Mouse (Mus musculus) stomach, embryonic 15.5 days (tissue): ENCODE measurements around the gene Eed. TPM values are rescaled to one million over a fixed set of nuclear protein-coding genes. Genes with fewer than 3 reads are reported as not detected.
A peak's percentile ranks its signal among the peaks of the same experiment; 100 is the strongest.
"Not testable (repeated sequence)": the region's sequence is repeated elsewhere in the genome, so short reads cannot be mapped to it uniquely, and the experiment has no call there.

Experiments
- ATAC-seq: fragments of 200-750 bp; cut with Nextera tagmentation; 2 replicates; pipeline ENCODE4 v1.8.0; 2017; ENCODE audit warnings: low read depth, moderate number of reproducible peaks, moderate TSS enrichment; ENCODE audit not compliant: insufficient read depth, low FRiP score
- H3K27ac ChIP-seq: fragments of 300-500 bp; sonication (generic); 2 replicates; pipeline ENCODE4 v1.5.1; 2015; ENCODE audit warnings: mild to moderate bottlenecking, inconsistent platforms
- H3K27me3 ChIP-seq: fragments of 300-500 bp; sonication (generic); replicated peaks from 2 replicates; pipeline ENCODE4 v1.6.1; 2015; ENCODE audit warnings: inconsistent platforms
- H3K36me3 ChIP-seq: fragments of 300-500 bp; sonication (generic); 2 replicates; pipeline ENCODE4 v1.6.1; 2015; ENCODE audit warnings: inconsistent platforms
- H3K4me1 ChIP-seq: fragments of 300-500 bp; sonication (generic); 2 replicates; pipeline ENCODE4 v1.6.1; 2015; ENCODE audit warnings: inconsistent platforms
- H3K4me2 ChIP-seq: fragments of 300-500 bp; sonication (generic); 2 replicates; pipeline ENCODE4 v1.6.1; 2015; ENCODE audit warnings: mild to moderate bottlenecking, inconsistent platforms
- H3K4me3 ChIP-seq: fragments of 300-500 bp; sonication (generic); replicated peaks from 2 replicates; pipeline ENCODE4 v1.5.1; 2015; ENCODE audit warnings: inconsistent platforms
- H3K9ac ChIP-seq: fragments of 300-500 bp; sonication (generic); 2 replicates; pipeline ENCODE4 v1.6.1; 2015; ENCODE audit warnings: inconsistent platforms
- H3K9me3 ChIP-seq: fragments of 300-500 bp; sonication (generic); 2 replicates; pipeline ENCODE4 v1.6.1; 2016; ENCODE audit warnings: inconsistent platforms
- WGBS: fragments of 180-500 bp; shearing (Covaris S2); methylation state at CpG from one replicate; pipeline ENCODE4 v1.1.7; 2015; 5-methylcytosine and 5-hydroxymethylcytosine counted together
- polyA plus RNA-seq: library from polyadenylated mRNA; unstranded; fragments of >200 nt; fragmentation: Nextera tagmentation; extraction: Ambion mirVana; gene quantifications from 2 replicates; pipeline ENCODE4 v1.2.1, GENCODE M21; 2015

Eed gene
- polyA plus RNA-seq, 1 experiment from 2014 or later: 68.5 TPM

GRCm38 (mm10) chr7:90006667-90007653, 26.2 kb upstream of the Eed start:
- Histone ChIP-seq H3K9ac (no peak overlapping the region), H3K27ac (no peak overlapping the region), H3K27me3 (no peaks in the 10 kb centered on the region), H3K4me1 (no peaks in the 10 kb centered on the region), H3K4me2 (no peak overlapping the region), H3K36me3 (no peaks in the 10 kb centered on the region), H3K4me3 (no peak overlapping the region), H3K9me3 (no peaks in the 10 kb centered on the region)
- 57% methylated on average over 8 of the region's 8 CpGs for WGBS
- no peak for ATAC-seq

DNA sequence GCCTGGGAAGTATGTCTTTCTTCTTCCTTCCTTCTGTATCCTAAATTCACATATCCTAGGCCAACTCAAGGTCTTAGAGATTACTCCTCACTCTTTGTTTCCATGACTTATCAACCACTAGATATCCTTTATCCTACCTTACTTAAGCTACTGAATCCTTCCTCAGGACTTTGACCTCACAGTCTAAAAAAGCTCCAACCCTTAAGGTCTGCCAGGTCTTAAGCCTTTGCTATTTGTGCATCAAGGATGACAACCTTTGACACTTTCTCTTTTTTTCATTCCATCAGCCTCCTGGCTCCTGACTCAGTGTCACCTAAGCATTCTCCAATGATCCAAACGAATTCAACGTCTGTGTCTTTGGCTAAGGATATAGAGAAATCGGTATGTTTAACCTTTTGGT, 24.0 kb upstream of the Eed start:
- 89% methylated on average over 3 of the region's 3 CpGs for WGBS
- no peak overlapping the region for H3K4me3 ChIP-seq
- no peaks in the 10 kb centered on the region for H3K4me1 ChIP-seq
- no peak for ATAC-seq
- no peak overlapping the region for H3K9ac ChIP-seq
- no peaks in the 10 kb centered on the region for H3K36me3 ChIP-seq
- no peaks in the 10 kb centered on the region for H3K27me3 ChIP-seq
- no peak overlapping the region for H3K4me2 ChIP-seq
- H3K9me3 ChIP-seq: no peaks in the 10 kb centered on the region
- no peak overlapping the region for H3K27ac ChIP-seq

DNA sequence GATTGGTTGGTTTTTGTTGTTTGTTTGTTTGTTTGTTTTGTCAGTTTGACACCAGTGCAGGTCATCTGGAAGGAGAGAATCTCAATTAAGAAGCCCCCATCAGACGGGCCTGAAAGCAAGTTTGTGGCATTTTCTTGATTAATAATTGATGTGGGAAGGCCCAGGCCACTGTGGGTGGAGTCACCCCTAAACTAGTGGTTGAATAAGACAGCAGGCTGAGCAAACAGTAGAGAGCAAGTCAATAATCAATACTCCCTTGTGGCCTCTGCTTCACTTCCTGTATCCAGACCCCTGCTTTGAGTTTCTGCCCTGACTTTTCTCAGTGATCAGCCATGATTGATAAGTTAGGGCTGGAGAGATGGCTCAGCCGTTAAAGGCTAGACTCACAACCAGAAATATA, 21.6 kb upstream of the Eed start:
- H3K4me1 ChIP-seq: no peaks in the 10 kb centered on the region; the same call in 1 of the 2 replicates
- H3K27ac ChIP-seq: no peak overlapping the region
- H3K36me3 ChIP-seq: no peaks in the 10 kb centered on the region
- 45% methylated on average over 2 of the region's 2 CpGs for WGBS
- no peak overlapping the region for H3K9ac ChIP-seq
- H3K4me2 ChIP-seq: no peak overlapping the region
- ATAC-seq: no peak
- H3K9me3 ChIP-seq: no peaks in the 10 kb centered on the region
- H3K4me3 ChIP-seq: no peak overlapping the region
- H3K27me3 ChIP-seq: no peaks in the 10 kb centered on the region

DNA sequence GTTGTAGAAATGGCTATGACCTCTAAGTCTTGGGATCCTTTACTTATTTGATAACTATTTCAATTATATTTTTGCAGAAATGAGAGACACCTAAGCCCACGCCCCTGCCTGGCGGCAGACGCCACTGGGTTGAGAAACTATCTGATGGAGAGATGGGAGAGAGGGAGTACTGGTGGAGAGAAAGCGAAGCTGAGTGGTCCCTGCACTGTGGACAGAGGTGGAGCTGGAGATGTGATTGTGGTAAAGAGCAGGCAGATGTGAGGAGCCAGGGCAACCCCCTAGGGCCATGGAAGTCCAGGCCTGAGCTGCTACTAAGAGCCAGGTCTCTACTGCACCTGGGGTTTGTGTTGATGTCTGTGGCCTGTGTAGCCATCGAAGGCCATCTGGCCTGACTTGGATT, 18.7 kb upstream of the Eed start:
- WGBS: 97% methylated on average over 5 of the region's 5 CpGs

DNA sequence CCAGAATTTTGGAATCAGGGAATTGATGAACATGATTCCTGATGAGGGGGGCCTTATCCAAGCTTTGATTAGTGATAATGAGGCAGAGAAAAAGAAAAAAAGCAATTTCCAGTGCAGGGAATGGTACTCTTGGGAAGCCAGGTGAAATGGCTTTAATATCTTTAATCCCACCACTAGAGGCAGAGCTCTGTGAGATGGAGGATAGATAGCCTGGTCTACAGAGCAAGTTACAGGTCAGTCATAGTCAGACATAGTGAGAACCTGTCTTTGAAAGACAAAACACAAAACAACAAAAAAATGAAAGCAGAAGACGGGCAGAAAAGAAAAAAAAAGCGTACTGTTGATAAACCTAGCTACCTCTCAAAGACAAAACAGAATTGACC, 17.8 kb upstream of the Eed start:
- no peak overlapping the region for H3K27ac ChIP-seq
- H3K4me2 ChIP-seq: no peak overlapping the region
- no peaks in the 10 kb centered on the region for H3K27me3 ChIP-seq
- H3K4me3 ChIP-seq: no peak overlapping the region
- no peak for ATAC-seq
- 76% methylated on average over 2 of the region's 2 CpGs for WGBS
- H3K36me3 ChIP-seq: no peaks in the 10 kb centered on the region
- no peaks in the 10 kb centered on the region for H3K9me3 ChIP-seq
- no peaks in the 10 kb centered on the region; the same call in 1 of the 2 replicates for H3K4me1 ChIP-seq
- H3K9ac ChIP-seq: no peak overlapping the region

More for the DNA sequence above, 18.7 kb upstream of the Eed start:
- Histone ChIP-seq H3K36me3 (no peaks in the 10 kb centered on the region), H3K27me3 (no peaks in the 10 kb centered on the region), H3K4me3 (no peak overlapping the region), H3K4me2 (no peak overlapping the region), H3K27ac (no peak overlapping the region), H3K9me3 (no peaks in the 10 kb centered on the region), H3K4me1 (no peaks in the 10 kb centered on the region; the same call in 1 of the 2 replicates), H3K9ac (no peak overlapping the region)
- ATAC-seq: no peak

DNA sequence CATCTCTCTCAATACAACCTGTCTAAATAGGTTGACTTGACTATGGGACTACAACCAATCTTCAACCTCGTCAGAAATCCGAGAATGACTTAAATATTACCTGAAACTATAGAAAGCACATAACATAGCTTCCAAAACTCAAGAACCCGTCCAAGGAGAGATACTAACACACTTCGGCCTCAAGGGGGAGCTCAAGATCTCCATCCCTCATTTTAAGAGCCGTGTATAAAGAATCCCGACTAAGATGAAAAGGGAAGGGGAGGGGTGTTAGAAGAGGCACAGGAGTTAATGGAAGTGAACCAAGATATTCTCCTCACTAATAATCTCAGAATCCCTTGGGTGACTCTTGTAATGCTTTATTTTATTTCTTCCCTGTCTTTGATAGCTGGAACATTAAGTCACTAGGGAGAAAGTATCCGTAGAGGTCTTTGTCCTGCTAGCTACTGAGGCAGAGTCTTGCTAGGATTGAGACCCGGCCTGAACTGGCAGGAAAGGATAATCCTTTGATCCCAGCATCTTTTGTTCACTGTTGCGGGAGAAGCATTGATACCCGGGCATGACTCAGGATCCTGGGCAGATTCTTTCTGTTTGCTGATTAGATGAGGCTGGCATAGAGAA, 17.3 kb upstream of the Eed start:
- ATAC-seq: no peak

DNA sequence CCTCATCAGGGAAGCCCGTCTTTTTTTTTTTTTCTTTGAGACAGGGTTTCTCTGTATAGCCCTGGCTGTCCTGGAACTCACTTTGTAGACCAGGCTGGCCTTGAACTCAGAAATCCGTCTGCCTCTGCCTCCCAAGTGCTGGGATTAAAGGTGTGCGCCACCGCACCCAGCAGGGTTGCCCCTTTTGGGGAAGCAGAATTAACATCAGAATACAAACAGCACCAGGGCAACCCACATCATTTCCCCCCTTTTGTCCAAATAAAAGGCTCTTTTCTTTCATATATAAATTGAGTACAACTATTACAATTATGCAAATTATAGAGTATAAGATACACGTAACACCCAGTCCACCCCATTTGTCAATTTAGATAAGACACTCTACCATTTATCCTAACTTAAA, 16.7 kb upstream of the Eed start:
- not testable (repeated sequence) for H3K36me3 ChIP-seq, H3K4me2 ChIP-seq, H3K4me1 ChIP-seq, H3K27ac ChIP-seq, H3K27me3 ChIP-seq, H3K9me3 ChIP-seq, H3K4me3 ChIP-seq, H3K9ac ChIP-seq, ATAC-seq
- 42% methylated on average over 5 of the region's 5 CpGs for WGBS

More for the DNA sequence above, 17.3 kb upstream of the Eed start:
- Histone ChIP-seq H3K27ac (no peak overlapping the region), H3K36me3 (no peaks in the 10 kb centered on the region), H3K9me3 (no peaks in the 10 kb centered on the region), H3K27me3 (no peaks in the 10 kb centered on the region), H3K4me1 (no peaks in the 10 kb centered on the region; the same call in 1 of the 2 replicates), H3K9ac (no peak overlapping the region), H3K4me3 (no peak overlapping the region), H3K4me2 (peak overlapping the region; percentile 21; the same call in 1 of the 2 replicates)
- 18% methylated on average over 10 of the region's 10 CpGs for WGBS

GRCm38 (mm10) chr7:89993091-89993490, 12.3 kb upstream of the Eed start:
- Histone ChIP-seq H3K4me1 (no peaks in the 10 kb centered on the region), H3K36me3 (no peaks in the 10 kb centered on the region), H3K4me2 (no peak overlapping the region), H3K4me3 (no peak overlapping the region), H3K9ac (no peak overlapping the region), H3K27me3 (no peaks in the 10 kb centered on the region), H3K9me3 (no peaks in the 10 kb centered on the region), H3K27ac (no peak overlapping the region)
- 80% methylated on average over 1 of the region's 1 CpGs for WGBS
- ATAC-seq: no peak

DNA sequence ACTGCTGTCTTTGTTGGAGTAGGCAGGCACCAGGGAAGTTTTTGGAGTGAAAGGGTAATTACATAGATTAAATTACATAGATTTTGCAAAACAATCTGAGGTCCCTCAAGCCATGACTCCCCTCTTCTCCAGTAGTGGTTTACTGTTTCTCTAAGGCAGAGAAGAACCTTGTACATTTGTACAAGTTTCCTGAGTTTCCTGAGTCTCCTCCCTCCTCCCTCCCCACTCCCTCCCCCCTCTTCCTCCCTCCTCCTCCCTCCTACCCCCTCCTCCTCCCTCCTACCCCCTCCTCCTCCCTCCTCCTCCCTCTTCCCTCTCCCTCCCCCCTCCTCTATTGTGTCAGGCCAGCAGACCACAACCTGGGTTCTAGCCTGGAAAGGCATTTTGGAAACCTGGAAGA, 3.6 kb upstream of the Eed start:
- Histone ChIP-seq H3K4me3 (no peak overlapping the region), H3K9ac (no peak overlapping the region), H3K27ac (no peak overlapping the region), H3K9me3 (no peaks in the 10 kb centered on the region), H3K27me3 (no peaks in the 10 kb centered on the region), H3K4me2 (no peak overlapping the region), H3K4me1 (0 out of 2 replicates have a peak, but pooled peaks cover 3% of the 10 kb centered on the region), H3K36me3 (no peaks in the 10 kb centered on the region)
- no peak for ATAC-seq

- WGBS: 80% methylated on average over 2 of the region's 2 CpGs
- Histone ChIP-seq H3K36me3 (no peaks in the 10 kb centered on the region), H3K27ac (no peak overlapping the region), H3K9me3 (no peaks in the 10 kb centered on the region), H3K27me3 (no peaks in the 10 kb centered on the region), H3K4me1 (0 out of 2 replicates have a peak, but pooled peaks cover 6% of the 10 kb centered on the region), H3K4me3 (no peak overlapping the region), H3K9ac (no peak overlapping the region), H3K4me2 (no peak overlapping the region)
- no peak for ATAC-seq
These were observed 2.7 kb upstream of the Eed start for GRCm38 (mm10) chr7:89983441-89983840.

DNA sequence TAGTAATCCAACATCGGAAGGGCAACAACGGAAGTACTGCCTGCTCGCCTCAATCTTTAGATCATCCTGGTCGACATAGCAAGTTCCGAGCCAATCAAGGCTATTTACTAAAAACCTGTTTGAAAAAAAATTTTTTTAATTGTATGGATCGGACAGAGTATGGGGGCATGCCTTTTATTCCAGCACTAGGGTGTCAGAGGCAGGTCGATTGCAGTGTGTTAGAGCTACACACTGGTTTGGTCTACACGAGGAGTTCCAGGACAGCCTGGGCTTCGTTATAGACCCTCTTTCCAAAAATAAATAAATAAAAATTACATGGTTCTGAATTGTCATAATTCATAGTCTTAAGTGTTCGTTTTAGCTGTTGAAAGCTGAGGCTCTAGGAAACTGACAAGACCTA, 774 bp upstream of the Eed start:
- Histone ChIP-seq H3K27ac (peak overlapping the region; percentile 100), H3K9me3 (no peaks in the 10 kb centered on the region), H3K9ac (peak overlapping the region; percentile 43; the same call in 1 of the 2 replicates), H3K27me3 (no peaks in the 10 kb centered on the region), H3K4me1 (0 out of 2 replicates have a peak, but pooled peaks cover 6% of the 10 kb centered on the region), H3K4me2 (peak overlapping the region; percentile 63), H3K36me3 (no peaks in the 10 kb centered on the region), H3K4me3 (peak overlapping the region; percentile 86)
- WGBS: 5% methylated on average over 10 of the region's 10 CpGs
- no peak for ATAC-seq

- peak overlapping the region; percentile 100 for H3K27ac ChIP-seq
- 0 out of 2 replicates have a peak, but pooled peaks cover 6% of the 10 kb centered on the region for H3K4me1 ChIP-seq
- H3K9ac ChIP-seq: peak overlapping the region; percentile 82
- peak; percentile 41 for ATAC-seq
- H3K4me3 ChIP-seq: peak overlapping the region; percentile 86
- H3K4me2 ChIP-seq: peak overlapping the region; percentile 63
- peaks cover 11% of the 10 kb centered on the region for H3K36me3 ChIP-seq
- H3K9me3 ChIP-seq: no peaks in the 10 kb centered on the region
- H3K27me3 ChIP-seq: no peaks in the 10 kb centered on the region
- under 1% methylated on average over 31 of the region's 31 CpGs for whole genome bisulfite sequencing
These were observed 674 bp downstream of the Eed start for GRCm38 (mm10) chr7:89980133-89980484.
